In genomic region chr4:134451484-134451883, GRCm38 (mm10) we compare ENCODE assay signal across 12 mouse cellular contexts. TPM values are rescaled to one million over a fixed set of nuclear protein-coding genes. Genes with fewer than 3 reads are reported as not detected.
DNase-seq lines count a peak whose midpoint lies in the region; ATAC-seq and TF ChIP-seq lines count a peak whose summit lies in the region.
"Had no signal": no experiment of that assay in that cellular context is flagged by ENCODE, and none has a peak within 500 bp of the region (broad histone marks: within the 10 kb centered on the region; RNA-seq: fewer than 3 reads in every experiment).

No protein-coding gene starts in this region.

- H3K36me3 ChIP-seq in heart, postnatal 0 days (replicated peaks; ENCODE audit: control insufficient read depth, insufficient read depth, low read length) = no peaks in the 10 kb centered on the region
- no peaks in the 10 kb centered on the region for H3K36me3 ChIP-seq in hindbrain, embryonic 12.5 days
- no peaks in the 10 kb centered on the region for H3K36me3 ChIP-seq in midbrain, embryonic 15.5 days (replicated peaks)
- H3K36me3 ChIP-seq: embryonic facial prominence, embryonic 13.5 days; limb, embryonic 13.5 days had no signal

- WGBS in heart, postnatal 0 days = 54% methylated on average over 9 of the region's 9 CpGs
- WGBS in hindbrain, embryonic 12.5 days = 56% methylated on average over 9 of the region's 9 CpGs
- 50% methylated on average over 9 of the region's 9 CpGs for WGBS in midbrain, embryonic 15.5 days

- no peak for TF ChIP-seq CTCF in heart, postnatal 0 days (IDR thresholded peaks at IDR 0.05; ENCODE audit: low read depth)
- TF ChIP-seq CTCF in cortical plate, adult 2 months (IDR thresholded peaks at IDR 0.05; ENCODE audit: extremely low read depth, insufficient read depth, low read length) = no peak

- no peaks in the 10 kb centered on the region for H3K9me3 ChIP-seq in heart, postnatal 0 days (replicated peaks; ENCODE audit: control insufficient read depth, low read length)
- no peaks in the 10 kb centered on the region for H3K9me3 ChIP-seq in hindbrain, embryonic 12.5 days (replicated peaks)
- no peaks in the 10 kb centered on the region for H3K9me3 ChIP-seq in midbrain, embryonic 15.5 days
- H3K9me3 ChIP-seq: embryonic facial prominence, embryonic 13.5 days; limb, embryonic 13.5 days had no signal

- H3K4me3 ChIP-seq in heart, postnatal 0 days (ENCODE audit: low read depth, low read length) = no peak overlapping the region
- H3K4me3 ChIP-seq in cortical plate, adult 2 months (ENCODE audit: insufficient read depth, low read length) = no peak overlapping the region
- no peak overlapping the region for H3K4me3 ChIP-seq in hindbrain, embryonic 12.5 days
- H3K4me3 ChIP-seq in midbrain, embryonic 15.5 days = no peak overlapping the region
- H3K4me3 ChIP-seq: embryonic facial prominence, embryonic 13.5 days; limb, embryonic 13.5 days had no signal

- no peak for DNase-seq in heart, postnatal 0 days (ENCODE audit: low spot score)
- no peak for DNase-seq in heart, postnatal 4 days
- DNase-seq in thymus, postnatal 0 days (ENCODE audit: low spot score) = no peak
- DNase-seq in yolk sac, embryonic 10.5 days (ENCODE audit: low spot score) = no peak
- no peak for DNase-seq in lung, postnatal 25 days (ENCODE audit: low spot score)
- DNase-seq: lung, postnatal 4 days had no signal

- peaks cover 14% of the 10 kb centered on the region for H3K4me1 ChIP-seq in heart, postnatal 0 days (ENCODE audit: control insufficient read depth, insufficient read depth)
- H3K4me1 ChIP-seq in cortical plate, adult 2 months (ENCODE audit: control insufficient read depth, insufficient read depth, low read length) = peaks cover 25% of the 10 kb centered on the region
- peaks cover 36% of the 10 kb centered on the region for H3K4me1 ChIP-seq in hindbrain, embryonic 12.5 days
- peaks cover 49% of the 10 kb centered on the region for H3K4me1 ChIP-seq in midbrain, embryonic 15.5 days

- H3K27me3 ChIP-seq in heart, postnatal 0 days (ENCODE audit: control insufficient read depth, insufficient read depth, low read length) = peaks cover 16% of the 10 kb centered on the region
- peaks cover 11% of the 10 kb centered on the region for H3K27me3 ChIP-seq in hindbrain, embryonic 12.5 days
- H3K27me3 ChIP-seq in midbrain, embryonic 15.5 days (replicated peaks) = no peaks in the 10 kb centered on the region

- ATAC-seq in heart, postnatal 0 days (ENCODE audit: insufficient read depth, low read depth) = no peak
- ATAC-seq in hindbrain, embryonic 12.5 days (ENCODE audit: low FRiP score) = no peak
- no peak for ATAC-seq in midbrain, embryonic 15.5 days (replicated peaks)

- no peak for TF ChIP-seq EP300 in heart, postnatal 0 days (IDR thresholded peaks at IDR 0.05; ENCODE audit: low read depth)

- H3K9ac ChIP-seq in heart, postnatal 0 days (replicated peaks; ENCODE audit: low read depth, low read length) = no peak overlapping the region
- H3K9ac ChIP-seq in hindbrain, embryonic 12.5 days = no peak overlapping the region
- no peak overlapping the region for H3K9ac ChIP-seq in midbrain, embryonic 15.5 days
- H3K9ac ChIP-seq: embryonic facial prominence, embryonic 13.5 days; limb, embryonic 13.5 days had no signal

- TF ChIP-seq POLR2A in cortical plate, adult 2 months (IDR thresholded peaks at IDR 0.05; ENCODE audit: extremely low read depth, insufficient read depth, low read length) = no peak

- 0 out of 2 replicates have a peak overlapping the region, but pooled peaks have one; percentile 20 for H3K4me2 ChIP-seq in heart, postnatal 0 days (ENCODE audit: low read depth, low read length)
- peak overlapping the region; percentile 33; the same call in 1 of the 2 replicates for H3K4me2 ChIP-seq in hindbrain, embryonic 12.5 days (replicated peaks)
- no peak overlapping the region for H3K4me2 ChIP-seq in midbrain, embryonic 15.5 days

- no peak overlapping the region for H3K27ac ChIP-seq in heart, postnatal 0 days (ENCODE audit: low read depth)
- H3K27ac ChIP-seq in cortical plate, adult 2 months (ENCODE audit: insufficient read depth, low read length) = peak overlapping the region; percentile 98
- H3K27ac ChIP-seq in hindbrain, embryonic 12.5 days = peak overlapping the region; percentile 95; the same call in 1 of the 2 replicates
- H3K27ac ChIP-seq in midbrain, embryonic 15.5 days = peak overlapping the region; percentile 97
- H3K27ac ChIP-seq: embryonic facial prominence, embryonic 13.5 days; limb, embryonic 13.5 days had no signal

RNA-seq across cellular contexts. Expression of gene Stmn1, which starts 16.6 kb away (rescaled TPM):
- total RNA-seq in heart, postnatal 0 days (2014; rRNA removed; ENCODE audit: low replicate concordance) = 149 and 227 TPM in 2 replicates
- polyA plus RNA-seq in heart, postnatal 0 days (2015; fragmentation: Nextera tagmentation; extraction: Ambion mirVana) = 372 and 387 TPM in 2 replicates
- total RNA-seq in heart, postnatal 4 days (2021) = 100 to 1,000 TPM; 312 to 327 TPM
- polyA plus RNA-seq in cortical plate, adult 2 months (2012; rRNA removed) = 901 and 956 TPM in 2 replicates
- 4,582 and 4,772 TPM in 2 replicates for polyA plus RNA-seq in hindbrain, embryonic 12.5 days (2016; fragmentation: Nextera tagmentation; extraction: Ambion mirVana)
- polyA plus RNA-seq in midbrain, embryonic 15.5 days (2015; fragmentation: Nextera tagmentation; extraction: Ambion mirVana) = 7,501 and 7,674 TPM in 2 replicates
- 1,989 and 2,008 TPM in 2 replicates for polyA plus RNA-seq in thymus, postnatal 0 days (2015; fragmentation: Nextera tagmentation; extraction: Ambion mirVana)

RNA-seq across cellular contexts. Expression of gene Paqr7, which starts 45.0 kb away (rescaled TPM):
- total RNA-seq in heart, postnatal 0 days (2014; rRNA removed; ENCODE audit: low replicate concordance) = 13.1 and 25.4 TPM in 2 replicates
- 15.4 and 18.7 TPM in 2 replicates for polyA plus RNA-seq in heart, postnatal 0 days (2015; fragmentation: Nextera tagmentation; extraction: Ambion mirVana)
- 1 to 10 TPM; 8.2 to 9.0 TPM for total RNA-seq in heart, postnatal 4 days (2021)
- 78.7 and 81.5 TPM in 2 replicates for polyA plus RNA-seq in cortical plate, adult 2 months (2012; rRNA removed)
- polyA plus RNA-seq in hindbrain, embryonic 12.5 days (2016; fragmentation: Nextera tagmentation; extraction: Ambion mirVana) = 9.7 and 9.8 TPM in 2 replicates
- 22.6 and 24.7 TPM in 2 replicates for polyA plus RNA-seq in midbrain, embryonic 15.5 days (2015; fragmentation: Nextera tagmentation; extraction: Ambion mirVana)
- 8.1 TPM in 2 replicates for polyA plus RNA-seq in thymus, postnatal 0 days (2015; fragmentation: Nextera tagmentation; extraction: Ambion mirVana)

RNA-seq across cellular contexts. Expression of gene Pafah2, which starts 55.4 kb away (rescaled TPM):
- 16.3 and 17.2 TPM in 2 replicates for total RNA-seq in heart, postnatal 0 days (2014; rRNA removed; ENCODE audit: low replicate concordance)
- 7.2 and 7.8 TPM in 2 replicates for polyA plus RNA-seq in heart, postnatal 0 days (2015; fragmentation: Nextera tagmentation; extraction: Ambion mirVana)
- total RNA-seq in heart, postnatal 4 days (2021) = 1 to 10 TPM; 8.6 to 8.9 TPM
- polyA plus RNA-seq in cortical plate, adult 2 months (2012; rRNA removed) = 8.9 and 9.3 TPM in 2 replicates
- polyA plus RNA-seq in hindbrain, embryonic 12.5 days (2016; fragmentation: Nextera tagmentation; extraction: Ambion mirVana) = 9.2 and 10.7 TPM in 2 replicates
- polyA plus RNA-seq in midbrain, embryonic 15.5 days (2015; fragmentation: Nextera tagmentation; extraction: Ambion mirVana) = 7.7 and 8.0 TPM in 2 replicates
- 4.6 and 5.3 TPM in 2 replicates for polyA plus RNA-seq in thymus, postnatal 0 days (2015; fragmentation: Nextera tagmentation; extraction: Ambion mirVana)

RNA-seq across cellular contexts. Expression of gene Aunip, which starts 59.3 kb away (rescaled TPM):
- total RNA-seq in heart, postnatal 0 days (2014; rRNA removed; ENCODE audit: low replicate concordance) = 2.7 and 3.1 TPM in 2 replicates
- polyA plus RNA-seq in heart, postnatal 0 days (2015; fragmentation: Nextera tagmentation; extraction: Ambion mirVana) = 1.8 and 2.5 TPM in 2 replicates
- total RNA-seq in heart, postnatal 4 days (2021) = 1 to 10 TPM; 2.9 to 3.6 TPM
- 0.23 and 0.31 TPM in 2 replicates for polyA plus RNA-seq in cortical plate, adult 2 months (2012; rRNA removed)
- polyA plus RNA-seq in hindbrain, embryonic 12.5 days (2016; fragmentation: Nextera tagmentation; extraction: Ambion mirVana) = 6.3 and 7.6 TPM in 2 replicates
- 1.3 and 1.9 TPM in 2 replicates for polyA plus RNA-seq in midbrain, embryonic 15.5 days (2015; fragmentation: Nextera tagmentation; extraction: Ambion mirVana)
- polyA plus RNA-seq in thymus, postnatal 0 days (2015; fragmentation: Nextera tagmentation; extraction: Ambion mirVana) = 14.3 and 16.7 TPM in 2 replicates
- total RNA-seq: gastrocnemius, adult 8-10 months had no signal
